Mouse (Mus musculus) liver, embryonic 13.5 days (tissue): ENCODE results near the gene Mapk3. TPM values are rescaled to one million over a fixed set of nuclear protein-coding genes. Genes with fewer than 3 reads are reported as not detected.
A peak's percentile ranks its signal among the peaks of the same experiment; 100 is the strongest.

ENCODE experiments used
- ATAC-seq: fragments of 200-750 bp; cut with Nextera tagmentation; 2 replicates; pipeline ENCODE4 v1.8.0; 2017; ENCODE audit warnings: low read depth, mild to moderate bottlenecking, moderate number of reproducible peaks, moderate library complexity
- DNase-seq: peaks from one replicate; pipeline ENCODE4 v3.0.0; 2022
- H3K27ac ChIP-seq: fragments of 300-500 bp; sonication (generic); 2 replicates; pipeline ENCODE4 v1.5.1; 2015; ENCODE audit warnings: moderate library complexity, mild to moderate bottlenecking, inconsistent platforms
- H3K27me3 ChIP-seq: fragments of 300-500 bp; sonication (generic); 2 replicates; pipeline ENCODE4 v1.6.1; 2015; ENCODE audit warnings: mild to moderate bottlenecking, inconsistent platforms
- H3K36me3 ChIP-seq: fragments of 300-500 bp; sonication (generic); 2 replicates; pipeline ENCODE4 v1.6.1; 2015; ENCODE audit warnings: mild to moderate bottlenecking, inconsistent platforms
- H3K4me1 ChIP-seq: fragments of 300-500 bp; sonication (generic); replicated peaks from 2 replicates; pipeline ENCODE4 v1.6.1; 2015; ENCODE audit warnings: inconsistent platforms
- H3K4me2 ChIP-seq: fragments of 300-500 bp; sonication (generic); 2 replicates; pipeline ENCODE4 v1.6.1; 2015; ENCODE audit warnings: inconsistent platforms, mild to moderate bottlenecking, moderate library complexity
- H3K4me3 ChIP-seq: fragments of 300-500 bp; sonication (generic); replicated peaks from 2 replicates; pipeline ENCODE4 v1.5.1; 2015; ENCODE audit warnings: mild to moderate bottlenecking, inconsistent platforms
- H3K9ac ChIP-seq: fragments of 300-500 bp; sonication (generic); 2 replicates; pipeline ENCODE4 v1.6.1; 2015; ENCODE audit warnings: mild to moderate bottlenecking, inconsistent platforms
- H3K9me3 ChIP-seq: fragments of 300-500 bp; sonication (generic); replicated peaks from 2 replicates; pipeline ENCODE4 v1.6.1; 2016; ENCODE audit warnings: inconsistent platforms
- WGBS: fragments of 180-500 bp; shearing (Covaris S2); methylation state at CpG from one replicate; pipeline ENCODE4 v1.1.7; 2015; ENCODE audit not compliant: insufficient replicate concordance; 5-methylcytosine and 5-hydroxymethylcytosine counted together
- polyA plus RNA-seq: library from polyadenylated mRNA; unstranded; fragments of >200 nt; fragmentation: Nextera tagmentation; extraction: Ambion mirVana; gene quantifications from 2 replicates; pipeline ENCODE4 v1.2.1, GENCODE M21; 2015

Gene Mapk3
- polyA plus RNA-seq, 1 experiment from 2014 or later, result 19.0 TPM

DNA sequence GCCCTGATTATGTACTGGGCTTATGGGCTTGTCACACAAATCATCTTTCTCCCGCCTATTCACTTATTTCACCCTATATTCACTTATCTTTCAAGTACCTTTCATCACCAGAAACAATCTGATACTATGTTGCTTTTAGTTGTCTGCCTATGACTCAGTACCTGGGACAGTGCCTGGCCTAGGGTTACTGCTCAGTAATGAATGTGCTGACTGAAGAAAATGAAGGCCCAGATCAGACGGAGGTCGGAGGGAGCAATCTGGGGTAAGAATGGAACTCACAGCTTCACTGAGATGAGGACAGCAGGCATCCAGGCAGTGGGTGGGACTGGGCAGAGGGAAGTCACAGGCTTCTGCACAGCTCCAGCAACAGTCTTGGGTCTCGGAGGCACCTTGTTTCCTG lies 48.0 kb downstream of the Mapk3 start:
- Histone ChIP-seq H3K9ac (no peak overlapping the region), H3K9me3 (no peaks in the 10 kb centered on the region), H3K27ac (no peak overlapping the region), H3K27me3 (no peaks in the 10 kb centered on the region), H3K36me3 (no peaks in the 10 kb centered on the region), H3K4me2 (peak overlapping the region; percentile 83; the same call in 1 of the 2 replicates), H3K4me3 (no peak overlapping the region), H3K4me1 (peaks cover 55% of the 10 kb centered on the region)
- DNase-seq (no peak), ATAC-seq (no peak)
- WGBS, result 59% methylated on average over 4 of the region's 4 CpGs

DNA sequence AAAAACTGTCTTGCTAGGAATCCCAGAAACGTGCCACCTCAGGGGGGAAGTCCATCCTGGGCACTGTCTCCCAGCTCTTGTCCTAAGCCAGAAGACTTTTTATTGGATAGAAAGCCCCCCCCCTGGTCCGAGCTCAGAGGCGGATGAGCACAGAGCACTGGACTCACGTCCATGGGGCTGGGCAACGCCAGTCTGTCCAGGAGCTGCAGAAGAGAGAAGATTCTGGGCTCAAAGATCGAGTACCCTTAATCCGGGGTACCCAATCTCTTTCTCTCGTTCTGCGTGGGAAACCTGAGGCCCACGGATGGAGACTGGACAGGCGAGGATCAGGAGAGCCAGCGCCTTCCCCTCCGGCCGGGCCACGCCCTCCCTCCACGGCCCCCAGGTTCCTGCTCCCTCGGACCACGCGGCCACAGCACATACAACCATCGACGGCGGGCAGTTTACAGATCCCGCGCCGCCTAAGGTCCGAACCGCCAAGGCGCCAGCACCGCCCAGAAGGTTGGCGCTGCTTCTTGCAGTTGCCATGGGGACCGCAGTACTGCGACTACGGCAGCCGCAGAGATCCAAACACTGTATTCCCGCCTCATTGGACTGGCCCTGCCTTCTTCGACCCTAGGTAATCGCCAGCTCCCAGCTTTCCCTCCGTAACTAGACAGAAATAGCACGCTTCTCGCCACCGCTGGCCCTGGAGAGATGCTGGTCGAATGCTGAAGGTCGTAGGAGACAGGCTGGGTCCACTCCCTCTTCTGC lies 49.5 kb downstream of the Mapk3 start:
- H3K4me2 ChIP-seq, result peak overlapping the region; percentile 83
- H3K27ac ChIP-seq, result peak overlapping the region; percentile 68
- H3K36me3 ChIP-seq, result no peaks in the 10 kb centered on the region
- peak; percentile 79 for DNase-seq
- H3K4me1 ChIP-seq, result peaks cover 41% of the 10 kb centered on the region
- H3K27me3 ChIP-seq, result no peaks in the 10 kb centered on the region
- no peaks in the 10 kb centered on the region for H3K9me3 ChIP-seq
- ATAC-seq, result peak; percentile 90
- H3K9ac ChIP-seq, result peak overlapping the region; percentile 75
- 2% methylated on average over 43 of the region's 43 CpGs for WGBS
- H3K4me3 ChIP-seq, result peak overlapping the region; percentile 64

DNA sequence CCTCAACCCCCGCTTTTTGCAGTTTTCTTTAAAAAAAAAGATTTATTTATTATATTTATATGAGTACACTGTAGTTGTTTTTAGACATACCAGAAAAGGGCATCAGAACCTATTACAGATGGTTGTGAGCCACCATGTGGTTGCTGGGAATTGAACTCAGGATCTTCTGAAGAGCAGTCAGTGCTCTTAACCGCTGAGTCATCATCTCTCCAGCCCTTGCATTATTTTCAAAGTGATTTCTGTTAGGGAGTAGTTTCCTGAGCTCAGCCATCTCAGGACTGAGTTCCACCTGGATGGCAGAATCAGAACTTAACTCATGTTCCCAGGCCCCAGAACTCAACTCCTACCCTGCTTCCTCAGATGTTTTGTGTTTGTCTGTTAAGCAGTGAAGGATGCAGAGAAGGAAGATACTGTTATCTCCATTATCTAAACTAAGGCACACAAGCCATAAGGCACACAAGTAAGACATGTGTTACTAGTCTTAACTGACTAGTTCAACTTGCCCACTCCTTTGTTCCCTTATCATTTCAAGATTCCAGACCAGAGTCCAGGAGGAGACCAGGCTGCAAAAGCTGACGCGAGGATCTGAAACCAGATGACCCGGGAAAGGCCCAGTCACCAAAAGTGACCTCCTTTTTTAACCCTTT lies 50.4 kb downstream of the Mapk3 start:
- 40% methylated on average over 5 of the region's 5 CpGs for WGBS
- Histone ChIP-seq H3K27ac (peak overlapping the region; percentile 68; the same call in 1 of the 2 replicates), H3K9ac (peak overlapping the region; percentile 75; the same call in 1 of the 2 replicates)

More for the DNA sequence above, 50.4 kb downstream of the Mapk3 start:
- no peaks in the 10 kb centered on the region for H3K9me3 ChIP-seq
- DNase-seq, result no peak
- H3K4me2 ChIP-seq, result peak overlapping the region; percentile 83
- H3K4me1 ChIP-seq, result peaks cover 36% of the 10 kb centered on the region
- ATAC-seq, result no peak
- H3K36me3 ChIP-seq, result no peaks in the 10 kb centered on the region
- H3K4me3 ChIP-seq, result no peak overlapping the region
- no peaks in the 10 kb centered on the region for H3K27me3 ChIP-seq

Other genes starting within 250 kb of the Mapk3 start
- gene Eif3c, start 193.2 kb upstream of the Mapk3 start, polyA plus RNA-seq, result 138 and 141 TPM in 2 replicates
- gene Apobr, start 174.7 kb upstream of the Mapk3 start, polyA plus RNA-seq, result 0.61 and 0.71 TPM in 2 replicates
- 11.5 and 12.4 TPM in 2 replicates for gene Cln3, start 173.8 kb upstream of the Mapk3 start, polyA plus RNA-seq
- not detected in 2 replicates for gene Il27, start 164.7 kb upstream of the Mapk3 start, polyA plus RNA-seq
- 1.7 and 2.0 TPM in 2 replicates for gene Nupr1, start 128.7 kb upstream of the Mapk3 start, polyA plus RNA-seq
- gene Sgf29, start 110.3 kb upstream of the Mapk3 start, polyA plus RNA-seq, result 34.7 and 36.8 TPM in 2 replicates
- gene Sult1a1, start 83.2 kb upstream of the Mapk3 start, polyA plus RNA-seq, result 1.8 and 2.0 TPM in 2 replicates
- gene Bola2, start 64.2 kb upstream of the Mapk3 start, polyA plus RNA-seq, result 113 and 128 TPM in 2 replicates
- gene Slx1b, start 63.8 kb upstream of the Mapk3 start, polyA plus RNA-seq, result 3.6 and 4.2 TPM in 2 replicates
- 73.1 and 78.7 TPM in 2 replicates for gene Coro1a, start 51.8 kb upstream of the Mapk3 start, polyA plus RNA-seq
- gene Gdpd3, start 6.7 kb downstream of the Mapk3 start, polyA plus RNA-seq, result 0.37 and 0.64 TPM in 2 replicates
- 68.4 and 77.3 TPM in 2 replicates for gene Ypel3, start 17.4 kb downstream of the Mapk3 start, polyA plus RNA-seq
- 0.35 and 0.45 TPM in 2 replicates for gene Tbx6, start 21.9 kb downstream of the Mapk3 start, polyA plus RNA-seq
- gene Ppp4c, start 32.9 kb downstream of the Mapk3 start, polyA plus RNA-seq, result 133 and 141 TPM in 2 replicates
- gene Fam57b, start 38.1 kb downstream of the Mapk3 start, polyA plus RNA-seq, result 0.10 and 0.13 TPM in 2 replicates
- not detected in 2 replicates for gene 4930451I11Rik, start 72.0 kb downstream of the Mapk3 start, polyA plus RNA-seq
- gene Doc2a, start 87.8 kb downstream of the Mapk3 start, polyA plus RNA-seq, result 0.12 and 0.29 TPM in 2 replicates
- gene Hirip3, start 102.4 kb downstream of the Mapk3 start, polyA plus RNA-seq, result 17.8 and 18.9 TPM in 2 replicates
- gene Ino80e, start 102.8 kb downstream of the Mapk3 start, polyA plus RNA-seq, result 55.2 and 65.3 TPM in 2 replicates
- gene Taok2, start 125.1 kb downstream of the Mapk3 start, polyA plus RNA-seq, result 11.6 and 12.9 TPM in 2 replicates
- 16.1 and 16.5 TPM in 2 replicates for gene Tmem219, start 163.3 kb downstream of the Mapk3 start, polyA plus RNA-seq
- 6.2 and 6.9 TPM in 2 replicates for gene Kctd13, start 169.3 kb downstream of the Mapk3 start, polyA plus RNA-seq
- gene Asphd1, start 190.0 kb downstream of the Mapk3 start, polyA plus RNA-seq, result not detected in 2 replicates
- 0.06 and 0.09 TPM in 2 replicates for gene Sez6l2, start 191.0 kb downstream of the Mapk3 start, polyA plus RNA-seq
- gene Cdipt, start 216.3 kb downstream of the Mapk3 start, polyA plus RNA-seq, result 50.7 and 55.5 TPM in 2 replicates
- gene Cdiptos, start 216.5 kb downstream of the Mapk3 start, polyA plus RNA-seq, result 0.37 and 0.65 TPM in 2 replicates